Mouse (Mus musculus) CD8-positive naive resting alpha-beta T cell, adult 2 months (primary cell): ENCODE results near the gene Rpf2.
A peak's percentile ranks its signal among the peaks of the same experiment; 100 is the strongest.

Experiments
- DNase-seq, 2 experiments: peaks; one replicate each; pipeline ENCODE4 v3.0.0; 2022; ENCODE audit warnings: low read depth in 2 of 2, low spot score in 2 of 2

Gene Rpf2

DNA sequence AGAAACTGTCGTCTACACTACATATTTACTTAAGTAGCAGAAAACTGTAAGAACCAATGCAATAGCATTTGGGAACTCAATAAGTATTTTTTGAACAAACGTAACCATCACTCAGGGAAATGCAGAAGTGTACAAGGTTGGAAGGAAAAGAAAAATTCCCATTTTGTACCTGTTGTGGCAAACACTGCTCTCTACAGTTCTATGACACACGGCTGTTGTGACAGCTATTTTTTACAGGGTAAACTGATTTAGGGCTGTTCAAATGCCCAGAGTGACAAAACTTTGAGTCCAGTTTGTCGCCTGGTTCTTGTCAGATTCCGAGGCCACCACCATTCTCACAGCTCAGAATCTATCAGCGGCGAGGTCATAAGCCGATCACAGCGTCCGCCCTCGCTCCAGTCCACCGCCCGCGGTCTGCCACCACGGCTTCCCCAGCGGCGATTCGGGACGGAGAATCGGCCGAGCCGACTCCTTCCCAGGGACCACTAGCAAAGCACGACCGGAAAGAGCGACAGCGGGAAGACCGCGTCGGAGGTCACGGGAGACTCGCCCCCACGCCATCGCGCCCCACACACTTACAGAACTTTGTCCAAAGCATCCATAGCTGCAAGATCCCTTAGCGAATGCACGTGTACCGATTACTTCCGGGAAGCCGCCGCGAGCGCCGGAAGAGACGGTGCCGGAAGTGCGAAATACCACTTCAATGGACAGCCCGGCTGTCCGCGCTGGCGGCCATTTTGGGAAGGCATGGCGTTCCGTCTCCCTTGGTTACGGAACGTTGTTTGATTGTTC lies at the start of gene Rpf2:
TSS of gene Rpf2 (minus strand) at position 663 of the 792 bp plus-strand sequence.
- DNase-seq: peak; percentile 69 to 71

DNA sequence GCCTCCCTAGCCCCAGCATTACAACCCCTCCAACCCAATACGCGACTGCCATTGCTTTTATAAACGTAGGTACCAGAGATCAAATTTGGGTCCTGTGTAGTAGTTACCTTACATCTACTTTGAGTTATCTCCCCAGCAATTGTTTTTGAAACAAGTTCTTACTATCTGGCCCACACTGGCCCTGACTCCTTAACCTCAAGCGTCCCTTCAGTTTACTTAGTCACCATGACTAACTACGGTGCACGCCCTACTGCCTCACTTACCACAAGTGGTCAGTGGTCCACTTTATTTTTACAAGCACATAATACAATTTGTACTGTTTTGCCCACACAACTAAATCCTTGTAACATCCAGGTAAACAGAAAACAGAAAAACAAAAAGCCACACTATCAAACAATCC lies 45.8 kb upstream of the Rpf2 start:
- no peak for DNase-seq

DNA sequence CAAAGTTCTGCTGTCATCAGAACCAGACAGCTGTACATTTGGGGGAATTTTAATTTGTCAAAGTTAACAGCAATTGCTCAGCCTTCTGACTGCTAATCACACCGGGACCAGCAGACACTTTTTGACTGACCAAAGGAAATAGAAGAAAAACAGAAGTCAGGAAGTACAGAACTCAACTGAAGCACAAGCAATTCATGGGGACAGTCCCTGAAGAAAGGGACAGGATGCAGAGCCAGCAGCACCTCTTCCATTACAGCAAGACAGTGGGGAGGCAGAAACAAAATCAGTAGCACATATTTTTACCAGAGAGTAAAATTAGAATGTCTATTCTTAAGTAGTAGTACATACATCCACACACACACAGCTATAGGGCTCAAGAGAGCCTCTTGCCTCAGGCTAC lies 39.9 kb upstream of the Rpf2 start:
- no peak for DNase-seq

DNA sequence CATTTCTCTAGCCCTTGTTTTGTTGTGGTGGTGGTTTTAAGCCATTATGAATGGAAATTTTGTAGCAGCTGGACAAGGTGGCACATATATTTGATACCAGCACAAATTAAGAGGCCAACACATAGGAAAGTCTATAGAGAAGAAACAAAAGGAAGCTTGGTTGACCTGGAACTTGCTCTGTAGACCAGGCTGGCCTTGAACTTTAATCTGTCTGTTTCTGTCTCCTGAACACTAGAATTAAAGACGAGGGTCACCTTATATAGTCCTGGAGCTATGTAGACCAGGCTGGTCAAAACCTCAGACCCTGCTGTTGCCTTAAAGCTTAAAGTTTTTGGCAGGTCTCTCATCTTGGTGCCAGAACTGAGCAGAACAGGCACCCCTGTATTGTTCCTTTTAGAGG lies 38.7 kb upstream of the Rpf2 start:
- no peak for DNase-seq

DNA sequence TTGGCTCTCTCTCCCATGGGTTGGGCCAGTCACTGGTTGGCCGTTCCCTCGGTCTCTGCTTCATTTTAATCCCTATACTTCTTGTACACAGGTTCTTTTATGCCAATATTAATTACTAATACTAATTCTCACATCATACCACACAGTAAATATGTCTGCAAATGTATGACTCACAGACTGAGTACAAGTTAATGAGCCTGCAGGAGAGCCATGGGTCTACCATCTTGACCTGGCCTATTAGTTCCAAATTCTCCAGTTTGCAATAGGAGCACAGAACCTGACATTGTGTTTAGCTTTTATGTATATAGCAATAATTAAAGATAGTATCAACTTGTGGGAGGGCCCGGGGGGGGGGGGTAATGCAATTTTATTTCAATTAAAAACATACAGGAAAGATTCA lies 38.2 kb upstream of the Rpf2 start:
- DNase-seq: no peak

DNA sequence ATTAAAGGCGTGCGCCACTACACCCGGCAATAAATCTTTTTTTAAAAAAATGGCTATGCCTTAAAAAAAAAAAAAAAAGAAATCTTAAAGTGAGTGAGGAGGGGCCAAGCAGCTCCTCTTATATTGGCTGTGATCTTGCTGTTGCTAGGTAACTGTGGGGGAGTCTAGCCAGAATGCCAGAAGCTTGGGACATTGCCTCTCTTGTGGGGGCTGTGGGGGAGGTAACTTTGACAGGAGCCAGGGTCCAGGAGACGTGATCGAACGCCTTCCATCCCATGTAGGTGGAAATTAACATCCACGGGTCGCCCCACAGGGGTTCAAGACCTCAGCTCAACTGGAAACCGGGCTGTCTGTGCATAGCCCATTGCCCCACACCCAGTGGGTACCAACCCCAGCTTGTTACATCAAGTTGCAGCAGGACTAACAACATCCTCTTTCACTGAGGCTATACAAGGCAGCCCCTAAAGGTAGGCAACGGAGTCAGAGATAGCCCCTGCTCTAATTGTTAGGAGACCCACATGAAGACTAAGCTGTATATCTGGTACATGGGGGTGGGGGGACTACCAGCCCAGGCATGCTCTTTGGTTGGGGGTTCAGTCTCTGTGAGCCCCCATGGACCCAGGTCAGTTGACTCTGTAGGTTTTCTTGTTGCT lies 37.5 kb upstream of the Rpf2 start:
- no peak for DNase-seq

DNA sequence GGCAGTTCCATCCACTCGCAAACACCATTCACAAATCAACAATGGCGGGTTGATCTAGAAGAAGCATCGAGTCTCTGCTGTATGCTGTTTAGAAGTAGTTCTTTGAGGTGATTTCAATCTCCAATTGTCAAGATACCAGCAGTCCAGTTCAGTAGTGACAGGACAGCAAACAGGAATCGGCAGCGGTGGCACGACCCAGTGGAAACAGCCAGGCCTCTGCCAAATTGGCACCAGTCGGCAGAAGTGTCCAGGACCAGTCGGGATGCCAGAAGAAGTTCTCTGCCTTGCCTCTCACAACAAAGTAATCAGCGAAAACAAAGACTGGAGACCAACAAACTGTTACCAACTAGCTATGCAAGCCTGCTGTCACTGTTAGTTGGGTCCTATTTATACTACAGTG lies 36.8 kb upstream of the Rpf2 start:
- no peak for DNase-seq

DNA sequence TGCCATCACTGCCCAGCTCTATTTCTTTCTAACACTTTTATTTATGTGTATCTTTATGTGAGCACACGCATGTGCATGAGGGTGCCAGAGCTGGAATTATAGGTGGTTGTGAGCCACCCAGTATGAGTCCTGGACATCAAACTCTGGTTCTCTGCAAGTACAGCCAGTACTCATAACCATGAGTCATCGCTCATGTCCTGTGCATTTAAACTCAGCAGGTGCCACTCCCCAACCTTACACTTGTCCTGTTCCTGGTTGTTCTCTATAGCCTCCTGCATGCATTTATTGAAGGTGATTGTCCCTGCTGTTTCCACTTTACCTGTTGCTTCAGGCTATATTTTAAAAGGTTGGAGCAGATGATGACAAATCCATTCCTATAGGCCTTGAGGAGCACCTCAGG lies 34.7 kb upstream of the Rpf2 start:
- no peak for DNase-seq

DNA sequence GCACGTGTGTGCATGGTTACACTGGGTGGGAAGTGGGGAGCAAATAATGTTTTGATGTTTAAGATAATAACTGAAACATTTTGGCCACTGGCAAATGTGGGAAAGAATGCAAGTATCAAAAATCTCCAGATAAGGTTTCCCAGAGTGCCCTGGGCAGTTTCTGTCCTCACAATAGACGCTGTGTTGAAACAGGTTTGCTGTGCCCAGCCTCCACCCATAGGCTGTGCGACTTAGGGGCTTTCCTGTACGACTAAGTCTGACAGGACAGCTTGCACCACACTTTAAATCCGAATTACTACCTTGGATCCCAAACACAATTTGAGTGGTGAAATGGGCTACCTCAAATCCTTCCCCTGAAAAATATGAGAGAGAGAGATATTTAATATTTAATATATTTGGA lies 31.5 kb upstream of the Rpf2 start:
- no peak for DNase-seq

DNA sequence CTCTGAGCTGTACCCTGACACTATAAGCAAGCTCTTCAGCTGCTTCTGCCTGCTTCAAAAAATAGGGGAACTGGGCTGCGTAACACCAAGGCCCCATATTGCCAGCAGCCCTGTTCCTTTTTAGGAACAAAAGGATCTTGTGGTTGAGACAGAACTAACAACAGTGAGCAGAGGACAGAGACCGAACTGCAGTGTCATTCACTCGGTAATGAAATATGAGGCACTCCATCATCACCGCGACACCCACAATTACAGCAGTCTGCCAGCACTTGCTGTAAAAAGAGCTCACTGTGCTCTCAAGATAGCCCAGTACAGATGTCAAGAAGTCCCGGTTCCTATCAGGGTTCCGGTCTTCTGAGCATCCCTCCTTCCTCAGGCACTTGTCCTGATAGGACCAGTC lies 29.2 kb upstream of the Rpf2 start:
- no peak for DNase-seq

DNA sequence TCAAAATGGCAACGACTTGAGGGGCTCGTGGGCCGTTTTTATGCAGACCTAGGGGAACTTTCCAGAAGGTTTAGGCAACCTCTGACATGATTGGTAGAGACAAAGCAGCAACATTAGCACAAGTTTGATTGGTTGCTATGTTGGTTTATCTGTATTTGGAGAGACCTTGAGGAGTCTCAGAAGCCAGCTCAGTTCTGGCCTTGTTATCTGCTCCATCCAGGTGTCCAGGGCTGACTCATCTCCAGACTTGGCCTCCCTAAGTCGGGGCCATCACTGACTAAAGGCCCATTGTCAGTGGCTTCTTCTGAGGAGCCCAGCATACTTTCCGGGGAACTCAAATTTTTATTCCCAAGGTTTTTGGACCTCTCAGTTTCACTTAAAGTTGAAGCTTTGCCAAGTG lies 27.1 kb upstream of the Rpf2 start:
- DNase-seq: no peak

DNA sequence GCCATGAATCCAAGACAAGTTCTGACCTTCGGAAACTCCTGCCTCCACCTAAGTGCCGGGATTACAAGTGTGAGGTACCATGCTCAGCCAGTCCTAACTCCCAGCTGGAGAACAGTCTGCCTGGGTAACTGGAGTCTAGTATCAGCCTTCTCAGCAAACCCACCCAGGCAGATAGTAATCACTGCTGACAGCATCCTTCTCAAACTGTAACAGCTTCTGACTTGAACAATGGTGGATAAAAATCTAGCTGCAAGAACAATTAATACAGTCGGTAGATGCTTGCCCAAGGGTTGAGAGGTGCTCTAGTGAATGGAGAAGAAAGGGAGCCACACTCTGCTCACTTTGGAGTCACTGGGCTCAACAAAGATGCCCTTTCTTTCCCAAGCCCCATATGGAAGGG lies 24.4 kb upstream of the Rpf2 start:
- DNase-seq: no peak

DNA sequence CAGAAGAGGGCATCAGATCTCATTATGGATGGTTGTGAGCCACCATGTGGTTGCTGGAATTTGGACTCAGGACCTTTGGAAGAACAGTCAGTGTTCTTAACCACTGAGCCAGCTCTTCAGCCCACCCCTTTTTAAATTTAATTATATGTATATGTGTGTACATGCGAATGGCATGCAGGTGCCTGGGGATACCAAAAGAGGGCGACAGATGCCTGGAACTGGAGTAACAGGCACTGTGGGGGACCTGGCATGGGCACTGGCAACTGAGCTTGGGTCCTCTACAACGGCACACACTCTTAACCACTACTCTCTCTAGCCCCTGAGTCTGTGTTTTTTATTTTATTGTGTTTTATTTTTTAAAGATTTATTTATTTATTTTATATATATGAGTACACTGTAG lies 18.1 kb upstream of the Rpf2 start:
- DNase-seq: no peak

DNA sequence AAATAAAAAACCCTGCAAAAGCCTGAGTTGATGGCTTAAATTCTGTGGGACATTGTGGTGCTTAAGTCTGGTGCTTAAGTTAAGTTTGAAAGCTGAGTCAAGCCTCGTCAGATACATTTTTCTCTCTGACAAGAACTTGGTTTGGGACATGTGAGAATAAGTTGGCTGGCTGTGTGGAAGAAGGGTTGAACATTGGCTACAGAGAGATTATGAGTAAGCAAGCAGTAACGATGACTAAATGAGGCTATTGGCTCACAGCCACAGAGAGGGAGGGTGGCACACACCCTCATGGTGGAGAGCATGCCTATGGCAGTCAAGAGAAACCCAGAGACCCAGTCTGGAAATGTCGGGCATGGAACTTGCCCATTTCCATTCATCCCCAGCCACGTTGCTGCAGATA lies 16.9 kb upstream of the Rpf2 start:
- no peak for DNase-seq

DNA sequence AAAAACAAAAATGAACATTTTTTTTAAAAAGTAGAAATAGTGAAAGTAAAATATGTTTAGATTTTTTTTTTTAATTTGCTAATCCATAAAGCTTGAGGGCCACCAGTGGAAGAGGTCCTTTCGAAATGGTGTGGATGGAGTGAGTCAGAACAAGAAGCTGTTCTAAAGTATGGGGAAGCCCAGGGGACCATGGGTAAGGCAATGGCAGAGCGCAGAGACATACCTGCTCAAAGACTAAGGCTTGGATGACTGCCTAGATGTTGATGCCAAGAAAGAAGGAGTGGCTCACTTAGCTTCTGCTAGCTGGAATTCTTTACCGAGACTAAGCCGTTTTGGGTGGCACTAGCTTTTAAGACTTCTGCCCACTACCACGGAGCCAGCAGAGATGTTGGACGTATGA lies 15.4 kb upstream of the Rpf2 start:
- DNase-seq: no peak

DNA sequence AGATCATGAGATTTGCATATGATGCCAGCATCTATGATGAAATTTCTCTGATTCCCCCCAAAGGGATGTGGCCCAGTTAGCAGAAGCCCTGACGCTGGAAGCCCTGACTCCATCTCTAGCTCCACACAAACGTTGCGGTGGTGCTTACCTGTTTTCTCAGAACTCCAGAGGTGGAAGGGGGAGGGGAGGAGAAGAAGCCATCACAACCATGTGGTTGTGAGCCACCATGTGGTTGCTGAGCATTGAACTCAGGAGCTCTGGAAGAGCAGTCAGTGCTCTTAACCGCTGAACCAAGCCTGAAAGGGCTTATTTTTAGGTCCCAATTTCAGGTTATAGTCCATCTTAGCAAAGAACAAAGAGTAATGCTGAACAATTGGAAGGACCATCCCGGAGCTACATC lies 13.5 kb upstream of the Rpf2 start:
- no peak for DNase-seq

DNA sequence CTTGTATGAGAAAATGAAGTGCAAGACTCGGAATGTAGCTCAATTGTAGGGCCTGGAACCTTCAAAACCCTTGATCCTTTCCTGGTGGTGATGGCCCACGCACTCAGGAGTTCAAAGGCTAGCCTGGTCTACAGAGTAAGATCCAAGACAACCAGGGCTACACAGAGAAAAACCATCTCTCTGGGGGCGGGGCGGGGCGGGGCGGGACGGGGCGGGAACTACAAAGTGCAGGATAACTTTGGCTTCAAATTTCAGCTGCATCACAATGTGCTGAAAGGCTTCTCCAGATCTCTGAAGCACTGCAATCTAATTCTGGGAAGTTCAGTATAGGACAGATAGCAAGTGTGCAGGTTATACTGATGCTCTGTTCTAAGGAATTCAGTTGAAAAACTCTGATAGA lies 12.7 kb upstream of the Rpf2 start:
- no peak for DNase-seq

DNA sequence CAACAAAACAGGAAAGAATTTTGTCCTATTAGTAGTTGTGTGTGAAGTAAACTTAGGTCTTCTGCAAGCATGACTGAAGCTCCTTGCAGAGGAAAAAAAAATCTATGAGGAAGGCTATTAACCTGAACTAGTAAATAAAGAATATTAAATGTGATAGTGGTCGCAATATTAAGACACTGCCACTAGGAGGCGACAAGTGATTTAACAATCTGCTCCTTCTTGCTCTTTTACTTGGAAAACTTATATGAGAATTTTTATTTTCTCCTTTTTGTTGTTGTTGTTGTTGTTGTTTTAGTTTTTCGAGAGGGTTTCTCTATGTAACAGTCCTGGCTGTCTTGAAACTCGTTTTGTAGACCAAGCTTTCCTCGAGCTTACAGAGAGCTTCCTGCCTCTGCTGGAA lies 12.1 kb upstream of the Rpf2 start:
- DNase-seq: peak; percentile 18 to 28

DNA sequence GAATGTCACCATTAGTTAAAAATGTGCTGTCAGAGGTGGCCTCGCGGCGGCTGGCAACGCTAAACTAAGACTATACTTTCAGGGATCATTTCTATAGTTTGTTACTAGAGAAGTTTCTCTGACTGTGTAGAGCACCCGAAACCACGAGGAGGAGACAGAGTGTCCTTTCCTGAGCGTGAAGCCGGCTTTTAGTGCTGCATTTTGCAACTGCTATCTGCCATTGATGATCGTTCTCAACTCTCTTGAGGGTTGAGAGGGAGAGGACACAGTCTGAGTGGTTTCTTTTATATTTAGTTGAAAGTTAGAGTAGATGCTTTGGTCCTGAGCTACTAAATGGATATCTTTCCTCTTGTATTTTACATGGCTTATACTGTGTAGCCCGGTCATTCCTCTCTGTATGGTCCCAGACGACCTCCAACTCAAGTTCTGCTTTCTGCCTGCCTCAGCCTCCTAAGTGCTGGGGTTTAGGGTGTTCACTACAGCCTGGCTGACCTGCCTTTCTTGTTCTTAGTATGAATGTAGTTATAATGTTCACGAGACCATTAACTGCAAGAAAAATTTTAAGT lies 11.6 kb upstream of the Rpf2 start:
- peak; percentile 75 to 77 for DNase-seq

DNA sequence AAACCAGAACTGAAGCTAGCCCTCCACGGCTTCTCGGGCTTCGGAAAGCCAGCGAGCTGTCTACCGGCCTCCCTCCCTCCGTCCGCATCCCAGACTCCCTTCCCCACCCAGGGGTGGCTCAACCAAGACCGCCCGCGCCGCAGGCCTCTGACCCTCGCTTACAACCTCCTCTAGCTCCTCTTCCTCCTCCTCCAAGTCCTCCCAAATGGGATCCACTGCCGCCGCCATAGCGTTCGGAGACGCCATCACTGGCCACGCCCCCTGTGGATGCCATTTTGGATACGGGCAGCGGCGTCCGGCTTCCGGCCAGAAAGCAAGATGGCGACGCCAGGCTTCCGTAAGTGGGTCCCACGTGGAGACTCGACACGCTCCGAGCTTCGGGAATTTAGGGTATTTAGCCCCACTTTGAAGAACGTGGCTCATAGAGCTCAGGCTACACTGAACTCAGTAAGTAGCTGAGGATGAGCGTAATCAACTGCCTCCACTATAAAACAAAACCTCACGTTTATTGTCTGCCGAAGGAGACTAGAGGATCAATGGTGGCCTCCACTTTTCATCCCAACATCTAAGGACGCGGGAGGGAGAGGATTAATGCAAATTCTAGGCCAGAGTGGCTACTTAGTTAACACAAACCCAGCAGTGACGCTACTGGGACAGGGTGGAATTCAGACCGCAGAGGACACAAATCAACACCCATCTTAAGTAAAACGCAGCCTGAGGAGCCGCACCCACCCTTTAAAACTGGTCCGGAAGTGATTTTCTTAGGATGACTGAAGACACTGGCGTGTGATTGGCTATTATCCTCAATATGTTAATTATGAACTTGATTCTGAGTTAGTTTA lies 10.8 kb upstream of the Rpf2 start, which contains the start of gene Gtf3c6:
TSS of gene Gtf3c6 (minus strand) at position 695 of the 842 bp plus-strand sequence.
- DNase-seq: peak; percentile 90 to 91

DNA sequence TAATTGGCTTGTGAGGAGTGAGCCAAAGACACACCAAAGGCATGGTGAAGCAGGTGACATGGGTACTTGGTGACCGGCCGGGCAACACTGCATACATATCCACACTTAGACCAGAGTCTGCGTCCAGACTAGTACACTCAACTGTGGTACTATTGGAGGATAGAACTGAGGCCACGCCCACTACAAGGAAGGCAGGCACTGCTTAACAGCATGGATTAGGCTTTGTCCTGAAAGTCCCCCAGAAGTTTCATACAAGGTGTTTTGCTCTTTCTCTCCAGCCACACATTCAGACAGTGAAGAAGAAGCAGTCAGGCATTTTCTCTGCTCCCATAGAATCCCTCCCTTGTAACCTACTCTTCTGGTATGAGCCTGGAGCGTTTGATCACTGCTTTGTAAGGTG lies 9.9 kb upstream of the Rpf2 start:
- DNase-seq: no peak

DNA sequence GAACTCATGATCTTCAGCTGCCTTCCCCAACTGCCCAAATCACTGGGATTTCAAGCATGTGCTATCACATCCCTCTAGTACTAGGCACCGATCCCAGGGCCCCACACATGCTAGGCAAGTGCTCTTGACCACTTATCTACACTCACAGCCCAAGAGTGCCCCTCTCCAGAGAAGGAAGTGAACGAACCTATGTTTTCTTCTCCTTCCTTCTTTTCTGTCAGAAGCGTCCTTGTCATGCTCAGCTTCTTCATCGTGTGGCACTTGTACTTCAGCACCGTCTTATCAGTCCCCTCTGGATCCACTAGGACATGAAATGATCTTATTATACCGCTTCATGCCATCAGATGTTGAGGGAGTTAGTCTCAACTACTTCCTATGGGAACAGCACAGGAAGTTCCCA lies 4.1 kb upstream of the Rpf2 start:
- no peak for DNase-seq
